Mouse (Mus musculus): ENCODE measurements around the gene Arl15. TPM values are rescaled to one million over a fixed set of nuclear protein-coding genes. Genes with fewer than 3 reads are reported as not detected.

The Arl15 gene
- polyA plus RNA-seq, 1 experiment: 2.8 TPM

- no peak for TF ChIP-seq GATA1 (IDR thresholded peaks at IDR 0.05; ENCODE audit: low read length)
Measured at GRCm38 (mm10) chr13:114156689-114157088, 362.4 kb downstream of the Arl15 start.

DNA sequence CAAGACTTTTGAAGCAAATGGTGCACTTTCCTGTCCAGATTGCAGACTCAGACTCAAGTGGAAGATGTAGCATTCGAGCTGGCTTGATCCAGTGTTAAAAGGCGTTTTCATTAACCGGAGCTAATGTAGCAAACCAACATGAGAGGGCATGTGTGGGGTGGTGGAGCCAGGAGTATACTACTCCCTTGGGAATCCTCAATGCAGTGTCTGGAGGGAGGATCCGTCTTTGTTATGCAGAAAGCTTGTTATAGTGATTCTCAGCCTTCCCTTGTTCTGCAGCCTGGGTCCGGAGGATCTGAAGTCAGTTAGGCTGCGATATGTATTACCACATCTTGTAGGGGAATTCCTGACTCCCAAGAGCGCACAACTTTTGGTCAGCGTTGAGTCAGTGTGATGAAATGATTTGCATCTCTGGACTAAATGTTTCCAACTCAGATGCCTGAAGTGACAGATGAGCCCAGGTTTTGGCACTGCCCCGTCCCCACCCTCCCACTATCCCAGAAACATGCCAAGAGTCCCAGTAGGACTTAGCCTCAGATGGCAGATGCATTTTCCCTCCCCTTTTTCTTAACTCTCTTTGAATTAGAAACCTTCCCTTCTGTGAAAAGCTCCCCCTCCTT is 363.9 kb downstream of the Arl15 start:
- no peak for TF ChIP-seq GATA1 (IDR thresholded peaks at IDR 0.05; ENCODE audit: low read length)

GRCm38 (mm10) chr13:114159634-114160391 is 365.5 kb downstream of the Arl15 start:
- no peak for TF ChIP-seq GATA1 (IDR thresholded peaks at IDR 0.05; ENCODE audit: low read length)

DNA sequence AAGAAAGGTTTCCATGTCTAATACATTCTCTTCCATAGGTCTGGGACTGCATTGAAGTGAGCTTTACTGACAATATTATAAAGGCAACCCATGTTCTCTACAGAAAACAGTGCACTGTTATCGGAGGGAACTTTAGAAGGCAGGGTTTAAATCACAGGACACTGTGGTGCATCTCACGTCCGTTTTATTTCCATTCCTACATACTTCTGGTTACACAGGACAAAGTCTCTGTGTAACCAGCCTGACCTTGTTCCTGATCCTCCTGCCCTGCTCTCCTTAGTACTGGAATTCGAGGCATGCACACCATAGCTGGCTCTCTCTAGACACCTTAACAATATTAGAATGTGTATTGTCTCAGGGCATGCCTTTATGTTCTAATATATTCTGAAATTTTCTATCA is 368.4 kb downstream of the Arl15 start:
- no peak for TF ChIP-seq GATA1 (IDR thresholded peaks at IDR 0.05; ENCODE audit: low read length)

DNA sequence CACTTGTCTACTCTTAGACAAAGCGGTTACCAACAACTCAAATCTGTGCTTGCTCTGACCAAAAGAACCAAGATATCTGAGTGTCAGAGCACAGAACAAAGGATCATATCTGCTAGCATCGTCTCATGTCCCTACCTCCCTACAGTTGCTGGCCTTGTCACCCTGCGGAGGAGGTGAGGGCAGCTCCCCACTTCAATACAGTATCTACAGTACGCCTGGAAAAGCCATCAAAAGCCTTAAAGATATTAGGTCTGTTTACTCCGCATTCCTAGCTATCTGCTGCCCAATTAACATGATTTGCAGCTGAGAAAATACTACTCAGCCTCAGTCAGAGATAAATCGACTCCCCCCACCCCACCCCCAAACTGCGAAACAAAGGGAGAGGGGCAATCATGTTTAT is 371.3 kb downstream of the Arl15 start:
- TF ChIP-seq GATA1 (IDR thresholded peaks at IDR 0.05; ENCODE audit: low read length): no peak

DNA sequence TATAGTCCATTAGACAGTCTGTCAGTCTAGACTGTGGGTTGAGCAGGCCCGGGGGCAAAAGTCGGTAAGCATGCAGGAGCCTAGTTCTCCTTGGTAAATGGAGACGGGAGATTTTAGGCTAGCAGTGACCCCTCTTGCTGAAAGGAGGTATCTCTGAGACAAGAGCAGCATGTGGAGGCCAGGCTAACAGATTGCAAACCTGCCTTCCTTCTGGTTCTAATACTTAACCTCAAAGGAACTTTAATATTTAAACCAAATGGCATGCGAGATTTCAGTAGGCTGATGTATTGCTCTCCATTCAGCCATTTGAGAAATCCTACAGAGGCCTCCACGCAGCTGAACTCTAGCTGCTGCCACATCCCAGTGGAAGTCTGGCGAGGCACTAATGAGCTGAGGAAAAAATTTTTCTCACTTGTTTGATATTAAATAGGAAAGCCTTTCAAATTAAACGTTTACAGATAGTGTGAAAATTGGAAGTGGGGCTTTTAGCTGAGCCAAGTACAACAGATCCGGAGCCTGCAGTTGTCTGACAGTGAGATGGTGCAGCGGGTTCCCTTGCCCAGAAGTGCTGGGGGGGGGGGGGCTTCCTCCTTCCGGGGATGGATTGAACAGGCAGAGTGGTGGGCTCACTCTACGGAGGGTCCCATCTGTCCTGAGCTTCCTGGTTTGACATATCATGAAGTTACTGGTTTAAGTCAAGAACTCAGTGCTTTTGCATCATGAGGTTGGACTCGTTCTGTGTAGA is 372.3 kb downstream of the Arl15 start:
- TF ChIP-seq GATA1 (IDR thresholded peaks at IDR 0.05; ENCODE audit: low read length): no peak

- no peak for TF ChIP-seq GATA1 (IDR thresholded peaks at IDR 0.05; ENCODE audit: low read length)
Measured at GRCm38 (mm10) chr13:114170061-114170460, 375.8 kb downstream of the Arl15 start.

GRCm38 (mm10) chr13:114171465-114171864 is 377.2 kb downstream of the Arl15 start:
- TF ChIP-seq GATA1 (IDR thresholded peaks at IDR 0.05; ENCODE audit: low read length): no peak

- no peak for TF ChIP-seq GATA1 (IDR thresholded peaks at IDR 0.05; ENCODE audit: low read length)
Measured at GRCm38 (mm10) chr13:114188107-114188506, 393.8 kb downstream of the Arl15 start.

GRCm38 (mm10) chr13:114188801-114189200 is 394.5 kb downstream of the Arl15 start:
- no peak for TF ChIP-seq GATA1 (IDR thresholded peaks at IDR 0.05; ENCODE audit: low read length)

GRCm38 (mm10) chr13:114189441-114189840 is 395.1 kb downstream of the Arl15 start:
- TF ChIP-seq GATA1 (IDR thresholded peaks at IDR 0.05; ENCODE audit: low read length): no peak

GRCm38 (mm10) chr13:114190898-114191297 is 396.6 kb downstream of the Arl15 start:
- TF ChIP-seq GATA1 (IDR thresholded peaks at IDR 0.05; ENCODE audit: low read length): no peak

- TF ChIP-seq GATA1 (IDR thresholded peaks at IDR 0.05; ENCODE audit: low read length): no peak
Measured at GRCm38 (mm10) chr13:114198252-114198799, 404.0 kb downstream of the Arl15 start.

DNA sequence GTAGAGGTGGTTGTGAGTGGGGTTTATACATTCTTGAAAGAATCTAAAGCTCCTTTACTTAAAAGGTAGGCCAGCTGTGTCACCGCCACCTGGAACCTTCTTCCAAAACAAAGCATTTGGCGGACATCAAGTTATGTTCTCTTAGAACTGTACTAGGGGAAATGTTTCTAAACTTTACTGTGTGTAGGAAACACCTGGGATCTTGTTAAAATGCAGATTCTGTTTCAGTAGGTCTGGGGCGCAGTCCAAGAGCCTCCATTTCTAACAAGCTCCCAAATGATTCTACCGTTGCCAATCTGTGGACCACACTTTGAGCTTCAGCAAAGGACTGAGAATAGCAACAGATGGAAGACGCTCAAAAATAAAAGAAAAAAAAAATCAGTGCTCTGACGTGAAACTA is 405.4 kb downstream of the Arl15 start:
- TF ChIP-seq GATA1 (IDR thresholded peaks at IDR 0.05; ENCODE audit: low read length): no peak

DNA sequence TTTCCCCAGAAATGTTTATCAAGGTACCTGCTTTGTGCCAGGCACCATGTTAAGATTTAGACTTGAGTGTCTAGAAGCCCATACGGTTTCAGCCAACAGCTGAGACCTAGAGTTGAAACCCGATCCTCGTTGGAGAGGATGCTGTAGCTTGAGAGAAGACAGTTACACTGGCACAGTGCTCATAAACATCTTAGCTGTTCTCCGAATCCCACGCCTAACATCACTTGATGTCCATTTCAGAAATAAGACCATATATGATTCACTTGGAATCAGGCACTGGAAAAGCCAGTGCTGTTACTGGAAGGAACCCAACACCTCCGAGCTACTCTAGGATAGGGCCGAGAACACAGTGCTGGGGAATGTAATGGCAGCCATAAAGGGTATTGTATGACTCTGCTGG is 406.2 kb downstream of the Arl15 start:
- no peak for TF ChIP-seq GATA1 (IDR thresholded peaks at IDR 0.05; ENCODE audit: low read length)

All from G1E-ER4 (cell line).